Mouse (Mus musculus): Measurements from ENCODE around the gene Alyref.

Gene Alyref

GRCm38 (mm10) chr11:120597240-120598235 lies 627 bp downstream of the Alyref start:
- TF ChIP-seq GATA4 (IDR thresholded peaks at IDR 0.05; ENCODE audit: insufficient replicate concordance, low read length): no peak

GRCm38 (mm10) chr11:120588531-120588930 lies 9.6 kb downstream of the Alyref start:
- no peak for TF ChIP-seq GATA4 (IDR thresholded peaks at IDR 0.05; ENCODE audit: insufficient replicate concordance, low read length)

DNA sequence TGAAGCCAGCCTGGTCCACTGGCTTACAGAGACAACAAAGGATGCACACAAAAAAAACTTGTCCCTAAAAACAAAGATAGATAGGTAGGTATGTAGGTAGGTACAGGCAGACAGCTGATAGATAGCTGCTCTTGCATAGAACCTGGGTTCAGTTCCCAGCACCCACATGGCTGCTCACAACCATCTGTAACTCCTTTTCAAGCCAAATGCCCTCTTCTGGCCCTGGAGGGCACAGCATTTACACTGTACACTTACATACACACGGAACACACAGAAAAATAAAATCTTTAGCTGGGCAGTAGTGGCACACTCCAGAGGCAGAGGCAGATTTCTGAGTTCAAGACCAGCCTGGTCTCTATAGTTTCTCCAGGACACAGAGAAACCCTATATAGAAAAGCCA lies 14.2 kb downstream of the Alyref start:
- TF ChIP-seq GATA4 (IDR thresholded peaks at IDR 0.05; ENCODE audit: insufficient replicate concordance, low read length): no peak

DNA sequence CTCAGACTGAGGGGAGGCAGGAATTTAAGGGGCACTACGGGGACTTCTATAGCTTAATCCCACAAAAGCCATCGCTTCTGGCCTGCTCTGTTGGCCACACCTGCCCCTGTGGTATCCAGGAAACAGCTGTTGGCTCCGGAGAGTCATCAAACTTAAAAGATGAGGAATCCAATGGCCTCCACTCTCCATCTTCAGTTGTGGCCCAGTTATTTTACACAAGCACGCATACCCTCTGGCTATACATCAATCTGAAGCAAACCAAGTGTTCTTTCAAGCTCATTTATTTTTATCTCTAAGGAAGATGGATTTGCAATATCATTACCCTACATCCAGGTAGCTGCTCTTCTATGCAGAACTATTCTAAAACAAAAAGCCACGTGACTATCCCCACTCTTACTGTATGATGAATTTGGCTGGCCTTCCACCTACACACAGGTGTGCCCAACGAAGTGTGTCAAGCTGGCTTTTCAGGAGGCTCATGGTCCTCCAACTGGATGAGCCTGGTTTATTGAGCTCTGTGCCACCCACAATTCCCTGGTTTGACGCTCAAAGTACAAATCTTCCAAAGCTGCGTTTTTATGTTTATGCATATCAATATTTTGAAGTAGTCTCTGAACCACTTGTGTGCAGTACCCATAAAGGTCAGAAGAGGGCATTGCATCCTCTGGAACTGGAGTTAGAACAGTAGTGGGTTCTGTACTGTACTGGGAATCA lies 15.7 kb downstream of the Alyref start:
- TF ChIP-seq GATA4 (IDR thresholded peaks at IDR 0.05; ENCODE audit: insufficient replicate concordance, low read length): no peak

DNA sequence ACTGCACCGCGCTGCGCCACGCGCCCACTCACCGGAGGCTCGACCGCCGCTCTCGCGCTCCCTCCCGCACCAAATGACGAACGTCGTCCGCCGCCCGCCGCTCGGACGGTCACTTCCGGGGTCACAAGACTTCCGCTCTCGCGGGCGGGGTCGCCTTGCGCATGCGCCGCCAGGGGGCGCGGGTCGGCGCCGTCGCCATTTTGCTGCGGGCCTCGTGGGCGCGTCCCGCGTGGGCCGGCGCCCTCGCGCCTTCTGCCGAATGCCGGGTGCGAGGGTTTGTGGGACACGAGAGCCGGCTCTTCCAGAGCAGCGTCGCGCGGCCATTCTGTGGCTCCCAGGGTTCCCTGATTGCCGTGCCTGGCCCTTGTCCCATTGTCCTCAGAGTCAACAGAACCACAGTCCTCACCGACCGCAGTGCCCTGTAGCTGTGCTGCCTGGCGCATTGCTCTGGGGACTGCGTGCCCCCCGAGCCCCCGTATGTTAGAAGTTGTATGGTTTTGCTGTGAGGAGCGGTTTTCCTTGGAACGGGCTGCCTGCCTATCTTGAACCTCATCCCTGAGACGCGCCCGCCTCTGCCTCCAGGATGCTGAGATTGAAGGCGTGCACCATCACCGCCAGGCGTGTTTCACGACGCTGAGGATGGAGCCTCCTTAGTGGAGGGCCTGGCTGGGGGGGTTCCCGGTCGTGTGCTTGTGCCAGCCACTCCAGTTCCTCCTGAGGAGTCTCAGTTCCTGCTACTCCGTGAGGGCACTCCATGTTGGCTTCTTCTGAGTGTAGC lies 16.5 kb downstream of the Alyref start, which contains the start of gene Arhgdia:
Gene Arhgdia (minus strand): TSS at position 135 of the 778 bp plus-strand sequence.
- peak; percentile 6; the same call in 1 of the 2 replicates for TF ChIP-seq GATA4 (IDR thresholded peaks at IDR 0.05; ENCODE audit: insufficient replicate concordance, low read length)

GRCm38 (mm10) chr11:120580871-120581331 lies 17.3 kb downstream of the Alyref start:
- TF ChIP-seq GATA4 (IDR thresholded peaks at IDR 0.05; ENCODE audit: insufficient replicate concordance, low read length): no peak

DNA sequence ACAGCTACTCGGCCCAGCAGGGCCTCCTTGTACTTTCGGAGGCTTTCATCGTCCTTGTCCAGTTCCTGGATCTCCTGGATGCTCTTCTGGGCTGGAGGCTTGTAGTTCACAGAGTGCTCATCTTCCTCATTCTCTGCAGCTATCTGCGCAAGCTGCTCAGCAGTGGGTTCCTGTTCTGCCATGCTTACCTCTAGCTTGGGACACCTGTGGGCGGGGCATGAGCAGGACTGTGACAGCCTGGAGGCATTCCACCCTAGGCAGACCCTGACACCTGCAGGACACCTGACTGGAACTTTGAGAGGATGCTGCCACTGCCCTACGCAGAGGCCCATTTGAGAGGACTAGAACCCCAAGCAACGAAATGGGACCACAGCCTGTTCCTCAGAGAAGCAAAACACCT lies 18.0 kb downstream of the Alyref start:
- no peak for TF ChIP-seq GATA4 (IDR thresholded peaks at IDR 0.05; ENCODE audit: insufficient replicate concordance, low read length)

GRCm38 (mm10) chr11:120579316-120580107 lies 18.7 kb downstream of the Alyref start:
- no peak for TF ChIP-seq GATA4 (IDR thresholded peaks at IDR 0.05; ENCODE audit: insufficient replicate concordance, low read length)

GRCm38 (mm10) chr11:120578694-120579243 lies 19.4 kb downstream of the Alyref start:
- TF ChIP-seq GATA4 (IDR thresholded peaks at IDR 0.05; ENCODE audit: insufficient replicate concordance, low read length): no peak

GRCm38 (mm10) chr11:120578024-120578693 lies 20.0 kb downstream of the Alyref start:
- no peak for TF ChIP-seq GATA4 (IDR thresholded peaks at IDR 0.05; ENCODE audit: insufficient replicate concordance, low read length)

DNA sequence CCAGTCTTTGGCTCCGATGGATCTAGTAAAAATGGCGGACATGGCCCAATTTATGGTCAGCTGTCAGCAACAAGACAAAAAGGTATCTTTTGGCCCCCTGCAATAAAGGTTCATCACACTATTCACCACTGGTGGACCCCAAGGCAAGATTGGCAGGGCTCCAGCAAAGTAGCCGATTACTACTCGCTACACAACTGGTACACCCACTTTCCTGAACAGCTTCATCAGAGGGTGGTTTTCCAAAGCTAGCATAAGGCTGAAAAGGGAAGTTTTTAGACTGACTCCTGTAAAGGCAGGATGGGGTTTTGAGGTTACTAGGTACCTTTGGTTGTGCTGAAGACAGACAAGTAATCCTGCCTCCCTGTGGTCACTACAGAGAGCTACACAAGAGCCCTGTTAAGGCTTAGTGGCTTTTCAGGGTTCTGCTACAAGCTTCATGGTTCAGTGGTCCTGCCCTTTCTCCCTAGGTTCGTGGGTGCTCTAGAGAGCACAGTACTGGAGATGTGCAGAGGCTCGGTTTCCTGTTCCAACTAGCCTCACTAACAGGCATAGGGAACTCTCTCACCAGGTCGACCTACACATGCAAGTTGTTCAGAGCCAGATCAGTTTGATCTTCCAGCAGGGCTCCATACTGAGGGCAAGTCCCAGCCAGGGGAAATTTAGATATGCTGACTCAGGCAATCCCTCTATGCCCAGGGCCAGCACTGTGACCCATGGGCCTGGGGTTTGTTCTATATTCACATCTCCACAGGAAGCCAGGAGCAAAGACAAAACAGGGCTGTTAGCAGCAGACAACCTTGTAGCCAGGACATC lies 20.7 kb downstream of the Alyref start:
- no peak for TF ChIP-seq GATA4 (IDR thresholded peaks at IDR 0.05; ENCODE audit: insufficient replicate concordance, low read length)

- no peak for TF ChIP-seq GATA4 (IDR thresholded peaks at IDR 0.05; ENCODE audit: insufficient replicate concordance, low read length)
Observed at GRCm38 (mm10) chr11:120576365-120576981, 21.7 kb downstream of the Alyref start.

All from liver, adult (tissue).